Mouse (Mus musculus) urinary bladder, adult 18-20 months (tissue): ENCODE measurements at regions not wholly inside any gene's neighbourhood (a gene's known extent, or its start where the extent isn't known, plus 50 kb on each side); places are given as distances from the start of the nearest gene placed in this dataset.

Experiments used
- DNase-seq, 2 experiments: peaks; one replicate each; pipeline ENCODE4 v3.0.0; 2022; ENCODE audit warnings: low spot score in 2 of 2, mixed read lengths in 2 of 2

- DNase-seq, result no peak
These were observed 1526.6 kb upstream of the Cdh8 start for GRCm38 (mm10) chr8:100942680-100943427.

GRCm38 (mm10) chr8:100939533-100939932 is 1523.3 kb upstream of the Cdh8 start:
- DNase-seq, result no peak

- no peak for DNase-seq
These were observed 1474.0 kb upstream of the Cdh8 start for GRCm38 (mm10) chr8:100890307-100890706.

- no peak for DNase-seq
These were observed 1449.4 kb upstream of the Cdh8 start for GRCm38 (mm10) chr8:100865624-100866023.

- DNase-seq, result peak in 1 of 2 experiments; percentile 2
These were observed 1434.7 kb upstream of the Cdh8 start for GRCm38 (mm10) chr8:100850822-100851437.
